Mouse (Mus musculus) right cerebral cortex, postnatal 36 days (tissue): ENCODE results near the gene Tmem231.

Experiments used
- DNase-seq, 2 experiments: peaks; one replicate each; pipeline ENCODE4 v3.0.0; 2022; ENCODE audit warnings: low spot score in 2 of 2, mixed read lengths in 1 of 2

Tmem231 gene

DNA sequence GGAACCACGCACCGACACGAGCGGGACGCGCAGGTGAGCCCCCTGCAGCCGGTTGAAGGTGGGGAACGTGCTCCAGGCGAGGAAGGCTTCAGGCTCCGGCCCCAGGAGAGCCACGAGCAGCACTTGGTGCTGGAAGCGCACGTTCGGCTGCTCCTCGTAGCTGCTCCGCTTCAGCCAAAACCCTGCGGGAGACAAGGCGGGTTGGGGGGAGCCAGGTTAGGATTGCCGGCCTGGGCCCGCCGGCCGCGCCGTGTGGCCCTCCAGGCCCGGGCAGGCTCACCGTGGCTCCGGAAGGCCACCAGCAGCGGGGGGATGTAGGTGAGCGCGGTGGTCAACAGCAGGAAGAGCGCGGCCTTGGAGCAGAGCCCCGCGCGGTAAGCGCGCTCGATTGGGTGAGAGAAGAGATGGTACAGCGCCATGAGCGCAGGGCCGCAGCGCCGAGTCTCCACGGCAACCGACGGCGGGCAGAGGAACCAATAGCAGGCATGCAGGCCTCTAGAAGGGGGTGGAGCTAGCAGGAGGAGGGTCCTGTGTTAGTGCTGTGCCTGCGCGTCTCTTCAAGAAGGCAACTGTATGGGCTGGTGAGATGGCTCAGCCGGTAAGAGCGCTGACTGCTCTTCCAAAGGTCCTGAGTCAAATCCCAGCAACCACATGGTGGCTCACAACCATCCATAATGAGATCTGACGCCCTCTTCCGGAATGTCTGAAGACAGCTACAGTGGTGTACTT, at the start of gene Tmem231:
Gene Tmem231 (minus strand): TSS at position 534 of the 729 bp plus-strand sequence.
- DNase-seq = peak; percentile 88 to 92

DNA sequence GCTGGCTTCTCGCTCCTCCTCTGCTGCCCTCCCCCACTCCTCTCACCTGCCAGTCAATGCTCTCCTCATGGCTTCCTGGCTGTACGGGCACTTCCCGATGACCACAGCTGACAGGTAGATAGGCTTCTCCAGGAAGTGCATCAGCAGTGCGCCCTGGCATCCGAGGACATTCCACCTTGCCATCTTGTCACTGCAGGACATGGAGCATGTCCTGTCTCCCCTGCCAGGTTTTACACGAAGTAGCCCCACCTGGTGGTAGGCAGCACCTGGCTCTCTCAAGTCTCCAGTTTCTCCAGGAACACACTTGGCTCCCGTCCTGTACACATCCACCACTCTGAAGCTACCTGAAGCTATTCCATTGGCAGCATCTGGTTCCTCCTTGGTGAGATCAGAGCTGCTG, 48.4 kb upstream of the Tmem231 start:
- DNase-seq = no peak

DNA sequence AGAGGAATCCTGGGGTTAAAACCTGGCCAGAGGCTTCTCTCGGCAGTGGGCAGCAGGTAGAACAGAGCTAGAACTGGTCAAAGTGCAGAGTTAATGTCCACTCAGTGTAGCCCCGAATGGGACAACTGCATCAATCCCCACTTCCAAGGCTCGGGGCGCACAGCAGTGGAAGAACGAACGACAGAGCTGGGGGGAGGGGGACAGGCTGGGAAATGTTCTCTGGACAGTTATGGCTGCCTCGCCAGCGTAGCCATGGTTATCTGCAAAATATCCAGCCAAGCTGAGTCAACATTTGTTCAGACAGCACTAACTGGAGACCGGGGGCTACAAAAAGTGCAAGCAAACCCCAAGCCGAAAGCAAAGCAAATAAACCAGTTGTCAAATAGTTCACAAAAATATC, 44.5 kb upstream of the Tmem231 start:
- no peak for DNase-seq

DNA sequence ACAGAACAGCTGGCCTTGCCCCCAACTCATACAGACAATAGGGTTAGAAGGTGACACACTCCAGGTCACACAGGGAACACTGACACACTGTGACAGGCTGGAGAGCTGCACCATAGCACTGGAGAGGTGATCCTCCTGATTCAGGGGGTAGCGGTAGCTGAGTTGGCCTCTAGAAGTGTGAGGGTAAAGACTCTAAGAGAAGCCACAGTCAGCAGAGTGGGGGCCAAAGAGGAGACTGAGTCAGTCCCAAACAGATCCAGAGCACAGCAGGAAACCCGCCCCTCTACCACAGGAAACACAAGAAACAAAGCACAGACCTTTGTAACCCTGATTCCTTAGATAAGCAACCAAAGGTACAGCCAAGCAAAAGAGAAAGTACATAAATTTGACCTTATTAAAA, 42.6 kb upstream of the Tmem231 start:
- DNase-seq = no peak

- no peak for DNase-seq
Measured at GRCm38 (mm10) chr8:111975706-111976105, 42.0 kb upstream of the Tmem231 start.

DNA sequence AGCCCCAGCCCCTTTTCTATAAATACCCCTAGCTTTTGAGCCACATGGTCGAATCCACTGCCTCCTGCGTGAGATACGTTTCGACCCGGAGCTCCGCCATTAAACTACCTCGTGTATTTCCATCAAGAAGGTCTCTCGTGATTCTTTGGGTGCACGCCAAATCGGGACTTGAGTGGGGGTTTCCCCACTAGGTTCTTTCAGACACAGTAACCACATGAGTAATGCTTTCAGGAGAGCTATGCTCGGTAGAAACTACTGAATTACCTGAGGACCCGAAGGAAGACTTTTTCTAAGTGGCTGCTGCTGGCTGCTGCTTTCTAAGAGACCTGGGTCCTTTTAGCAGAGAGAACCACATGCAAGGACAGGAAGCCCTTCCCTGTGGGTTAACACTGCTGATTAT, 40.5 kb upstream of the Tmem231 start:
- DNase-seq = no peak

GRCm38 (mm10) chr8:111968991-111969390, 35.3 kb upstream of the Tmem231 start:
- no peak for DNase-seq

GRCm38 (mm10) chr8:111968541-111968940, 34.9 kb upstream of the Tmem231 start:
- no peak for DNase-seq

DNA sequence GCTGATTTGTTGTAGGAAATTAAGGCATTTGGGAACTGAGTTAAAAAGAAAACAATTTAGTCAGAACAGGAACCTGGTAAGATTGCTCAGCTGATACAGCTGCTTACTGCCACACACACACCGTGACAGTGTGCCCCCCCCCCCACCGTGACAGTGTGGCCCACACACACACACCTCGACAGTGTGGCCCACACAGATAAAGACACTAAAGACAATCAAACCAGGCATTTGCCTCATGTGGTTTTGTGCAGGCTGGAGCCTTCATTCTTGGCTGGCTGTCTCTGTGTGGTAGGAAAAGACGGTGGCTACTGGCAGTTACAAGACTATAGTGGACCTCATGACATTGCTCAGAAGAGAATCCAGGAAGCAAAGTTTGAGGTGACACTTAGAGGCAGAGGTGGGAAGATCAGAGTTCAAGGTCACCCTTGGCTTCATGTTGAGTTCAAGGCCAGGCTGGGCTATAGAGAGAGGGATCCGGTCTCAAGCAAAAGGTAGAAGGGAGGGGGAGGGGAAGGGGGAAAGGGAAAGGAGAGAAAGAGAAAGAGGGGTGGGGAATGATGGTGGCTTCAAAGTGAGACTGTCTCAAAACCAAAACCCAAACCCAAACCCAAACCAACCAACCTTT, 33.7 kb upstream of the Tmem231 start:
- DNase-seq = no peak

DNA sequence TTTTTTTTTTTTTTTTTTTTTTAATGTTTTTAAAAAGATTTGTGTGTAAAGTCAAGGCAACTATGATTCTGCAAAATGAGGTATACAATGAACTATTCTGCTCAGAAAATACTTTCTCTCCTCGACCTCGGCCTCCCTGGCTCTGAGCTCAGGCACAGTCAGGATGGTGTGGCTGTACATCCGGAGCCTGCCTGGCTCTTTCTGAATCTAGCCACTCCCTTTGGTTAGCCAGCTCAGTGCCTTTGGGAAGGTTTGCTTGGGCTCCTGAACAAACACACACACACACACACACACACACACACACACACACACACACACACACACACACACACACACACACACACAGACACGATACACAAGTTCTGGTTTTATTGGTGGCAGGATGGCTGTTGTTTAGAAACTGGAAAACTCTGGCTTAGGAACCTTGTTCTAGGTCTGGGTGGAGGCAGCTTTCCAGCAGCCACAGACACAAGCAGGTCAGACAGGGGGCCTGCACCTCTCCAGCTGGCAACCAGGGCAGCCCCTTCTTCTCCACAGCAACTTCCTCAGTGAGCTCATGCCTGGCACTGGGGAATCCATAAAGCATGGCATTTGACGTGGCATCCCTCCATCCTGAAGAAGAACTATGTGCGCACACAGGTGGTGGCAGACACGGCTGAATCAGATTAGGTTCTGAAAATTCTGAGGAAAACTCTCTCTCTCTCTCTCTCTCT, 31.3 kb upstream of the Tmem231 start:
- DNase-seq = no peak

GRCm38 (mm10) chr8:111964351-111964750, 30.7 kb upstream of the Tmem231 start:
- DNase-seq = no peak

- DNase-seq = no peak
Measured at GRCm38 (mm10) chr8:111963546-111963945, 29.9 kb upstream of the Tmem231 start.

DNA sequence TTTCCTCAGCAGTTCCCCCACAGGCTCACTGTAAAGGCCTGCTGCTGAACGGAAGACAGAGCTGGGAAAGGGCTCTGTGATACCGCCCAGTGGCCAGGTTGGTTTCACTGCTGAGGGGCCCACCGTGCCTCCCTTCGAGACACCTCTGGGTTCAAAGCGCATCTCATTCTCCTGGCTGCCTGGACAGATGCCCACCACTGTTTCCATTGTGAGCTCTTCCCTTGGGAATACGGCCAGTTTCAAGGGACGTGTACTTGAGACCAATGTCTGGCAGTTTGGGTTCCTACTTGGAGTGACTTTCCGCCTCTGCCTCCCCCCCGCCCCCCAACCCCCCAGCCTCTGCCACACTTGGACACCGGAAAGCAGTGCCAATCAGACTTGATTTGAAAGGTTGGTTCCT, 29.4 kb upstream of the Tmem231 start:
- no peak for DNase-seq

GRCm38 (mm10) chr8:111962589-111962988, 28.9 kb upstream of the Tmem231 start:
- no peak for DNase-seq

- DNase-seq = no peak
Measured at GRCm38 (mm10) chr8:111961330-111961729, 27.6 kb upstream of the Tmem231 start.

- no peak for DNase-seq
Measured at GRCm38 (mm10) chr8:111960591-111961321, 27.1 kb upstream of the Tmem231 start.

DNA sequence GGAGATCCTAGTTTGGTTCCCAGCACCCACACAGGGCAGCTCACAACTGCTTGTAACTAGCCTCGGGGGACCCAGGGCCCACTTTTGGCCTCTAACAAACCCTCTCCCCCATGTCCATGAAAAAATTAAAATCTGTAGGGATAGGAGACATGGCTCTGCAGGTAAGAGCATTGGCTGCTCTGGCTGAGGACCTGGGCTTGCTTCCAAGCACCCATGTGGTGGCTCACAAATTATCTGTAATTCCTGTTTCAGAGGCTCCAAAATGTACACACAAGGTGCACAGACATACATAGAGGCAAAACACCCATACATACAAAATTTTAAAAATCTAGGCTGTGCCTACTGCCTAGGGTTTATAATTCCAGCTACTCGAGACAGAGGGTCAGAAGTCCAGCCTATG, 23.6 kb upstream of the Tmem231 start:
- no peak for DNase-seq

GRCm38 (mm10) chr8:111955879-111956278, 22.2 kb upstream of the Tmem231 start:
- DNase-seq = no peak

- no peak for DNase-seq
Measured at GRCm38 (mm10) chr8:111954844-111955594, 21.3 kb upstream of the Tmem231 start.

DNA sequence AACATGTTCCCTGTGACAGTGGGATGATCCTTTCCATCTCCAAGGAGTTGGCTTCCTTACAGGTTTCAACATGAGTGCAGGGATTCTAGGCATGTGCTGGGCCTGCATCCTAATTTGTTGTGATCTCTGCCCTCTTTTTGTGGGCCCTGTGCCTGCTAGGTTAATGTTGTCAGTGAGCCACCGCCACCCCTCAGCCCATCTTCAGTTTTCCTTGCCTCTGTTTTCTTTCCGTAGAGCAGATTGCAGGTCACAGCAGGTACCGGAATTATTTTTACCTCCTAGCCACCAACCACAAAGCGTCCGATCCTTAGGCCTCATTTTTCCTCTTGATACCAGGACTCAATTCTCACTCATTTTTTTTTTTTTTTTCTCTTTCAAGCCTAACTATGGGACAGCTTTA, 18.3 kb upstream of the Tmem231 start:
- DNase-seq = no peak

- peak; percentile 72 to 82 for DNase-seq
Measured at GRCm38 (mm10) chr8:111951317-111951716, 17.6 kb upstream of the Tmem231 start.
